Mouse (Mus musculus) kidney, adult 2 months (tissue): Measurements from ENCODE around the gene Cd180. TPM values are rescaled to one million over a fixed set of nuclear protein-coding genes. Genes with fewer than 3 reads are reported as not detected.
A peak's percentile ranks its signal among the peaks of the same experiment; 100 is the strongest.

Experiments used
- DNase-seq: peaks from one replicate; pipeline ENCODE4 v3.0.0; 2021
- H3K27ac ChIP-seq: fragments of 200-500 bp; 2 replicates; pipeline ENCODE4 v1.5.1; 2012; ENCODE audit warnings: low read depth, low read length, control low read depth, inconsistent platforms; ENCODE audit not compliant: insufficient read depth
- H3K27me3 ChIP-seq: fragments of 200-500 bp; replicated peaks from 2 replicates; pipeline ENCODE4 v1.6.1; 2012; ENCODE audit warnings: mild to moderate bottlenecking, moderate library complexity, low read length, inconsistent platforms; ENCODE audit not compliant: control insufficient read depth, insufficient read depth
- H3K36me3 ChIP-seq: fragments of 200-500 bp; 2 replicates; pipeline ENCODE4 v1.6.1; 2012; ENCODE audit warnings: mild to moderate bottlenecking, moderate library complexity, low read length, inconsistent platforms; ENCODE audit not compliant: control insufficient read depth, insufficient read depth
- H3K4me1 ChIP-seq: fragments of 200-500 bp; 2 replicates; pipeline ENCODE4 v1.6.1; 2011; ENCODE audit warnings: low read length; ENCODE audit not compliant: control insufficient read depth, insufficient read depth
- H3K4me3 ChIP-seq: fragments of 200-500 bp; 2 replicates; pipeline ENCODE4 v1.5.1; 2011; ENCODE audit warnings: mild to moderate bottlenecking, low read depth, low read length, control low read depth; ENCODE audit not compliant: insufficient read depth
- CTCF ChIP-seq: fragments of 200-500 bp; conservative IDR thresholded peaks from 2 replicates; pipeline ENCODE4 v1.5.1; 2011; ENCODE audit warnings: low read depth, mild to moderate bottlenecking, control low read depth, low read length, moderate library complexity, mixed read lengths; ENCODE audit not compliant: insufficient read depth, insufficient read length
- POLR2A ChIP-seq: fragments of 200-500 bp; IDR thresholded peaks from one replicate; pipeline ENCODE4 v1.6.1; 2011; ENCODE audit warnings: low read depth, low read length, control low read depth
- WGBS: fragments of 180-500 bp; shearing (Covaris S2); methylation state at CpG from one replicate; pipeline ENCODE4 v1.1.7; 2018; 5-methylcytosine and 5-hydroxymethylcytosine counted together
- polyA plus RNA-seq: library from polyadenylated mRNA; depleted of rRNA; stranded (reverse); fragments of >200 nt; gene quantifications from 2 replicates; pipeline ENCODE4 v1.2.3, GENCODE M21; 2012

Gene Cd180
- polyA plus RNA-seq, 1 experiment: 2.1 TPM

DNA sequence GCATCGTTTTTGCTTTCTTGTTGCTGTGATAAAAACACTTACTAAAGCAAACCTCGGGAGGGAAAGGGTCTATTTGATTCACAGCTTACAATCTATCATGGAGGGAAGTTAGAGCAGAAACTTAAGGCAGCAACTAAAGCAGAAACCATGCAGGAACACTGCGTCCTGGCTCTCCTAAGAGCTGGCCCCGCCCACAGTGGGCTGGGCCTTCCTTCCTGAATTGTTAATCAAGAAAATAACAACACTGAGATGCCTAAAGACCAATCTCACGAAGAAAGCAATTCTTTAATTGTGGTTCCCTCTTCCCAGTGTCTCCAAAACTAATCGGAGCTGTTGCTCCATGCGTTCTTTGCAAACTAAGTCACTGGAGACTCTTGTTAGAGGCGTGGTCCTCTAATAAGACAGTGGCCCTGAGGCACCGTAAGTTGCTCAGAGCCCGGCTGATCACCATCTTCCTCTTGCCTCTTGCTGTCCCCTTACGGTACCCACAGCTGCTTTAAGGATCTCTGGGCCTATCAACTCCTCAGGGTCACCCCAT, 37.1 kb upstream of the Cd180 start:
- DNase-seq: peak; percentile 66
- Histone ChIP-seq H3K4me1 (no peaks in the 10 kb centered on the region), H3K27ac (no peak overlapping the region), H3K36me3 (no peaks in the 10 kb centered on the region), H3K27me3 (no peaks in the 10 kb centered on the region), H3K4me3 (no peak overlapping the region)
- 68% methylated on average over 11 of the region's 11 CpGs for WGBS
- TF ChIP-seq POLR2A: no peak
- TF ChIP-seq CTCF: no peak

DNA sequence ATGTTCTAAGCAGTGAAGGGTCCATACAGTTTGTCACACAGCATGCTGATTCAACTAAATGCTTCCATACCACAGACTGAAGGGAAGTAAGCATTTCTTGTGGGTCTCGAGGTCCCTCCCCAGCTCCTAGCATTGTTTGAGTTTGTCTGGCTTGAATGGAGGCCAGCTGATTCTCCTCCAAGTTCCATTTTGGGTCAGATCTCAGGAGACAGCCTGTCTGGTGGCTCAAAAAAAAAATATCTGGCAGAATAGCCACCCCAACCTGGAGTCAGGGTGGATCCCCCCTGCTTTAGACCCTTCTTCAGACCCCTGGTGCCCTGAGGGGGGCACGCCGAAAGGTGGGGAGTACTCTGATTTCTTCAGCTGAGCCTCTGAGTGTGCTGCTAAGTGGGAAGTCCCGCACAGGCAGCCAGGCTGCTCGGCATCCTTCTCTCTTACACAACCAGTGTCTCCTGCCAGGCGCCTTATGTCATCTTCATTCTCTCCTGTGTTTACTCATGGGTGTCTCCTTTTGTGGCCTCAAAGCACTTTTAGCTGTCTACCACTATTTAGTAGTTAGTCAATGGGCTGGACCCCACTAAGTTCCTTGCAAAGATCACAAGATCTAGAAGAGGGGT, 35.0 kb upstream of the Cd180 start:
- peak; percentile 80 for DNase-seq
- Histone ChIP-seq H3K27ac (peak overlapping the region; percentile 66; the same call in 1 of the 2 replicates), H3K27me3 (no peaks in the 10 kb centered on the region), H3K4me3 (no peak overlapping the region), H3K36me3 (no peaks in the 10 kb centered on the region), H3K4me1 (no peaks in the 10 kb centered on the region)
- TF ChIP-seq CTCF (no peak), POLR2A (no peak)
- 67% methylated on average over 6 of the region's 6 CpGs for WGBS

DNA sequence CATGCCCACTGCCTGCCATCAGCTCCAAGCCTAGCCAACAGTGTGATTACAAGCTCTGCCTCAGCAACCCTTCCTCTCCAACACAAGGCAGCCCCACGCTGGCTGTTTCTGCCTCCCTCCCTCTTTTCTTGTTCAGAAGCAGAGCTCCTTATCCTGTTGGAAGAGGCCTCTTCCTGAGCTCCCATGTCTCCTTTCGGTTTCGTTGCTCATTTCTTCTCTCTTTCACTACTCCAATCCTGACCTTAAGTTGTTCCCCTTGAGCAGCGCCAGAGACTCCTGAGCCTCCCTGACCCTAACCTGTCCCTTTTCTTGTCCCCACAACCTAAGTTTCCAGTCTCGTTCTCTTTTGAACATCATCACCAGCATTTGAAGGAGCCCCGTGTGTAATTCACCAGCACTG, 29.3 kb upstream of the Cd180 start:
- no peak for TF ChIP-seq POLR2A
- no peak for TF ChIP-seq CTCF
- Histone ChIP-seq H3K4me3 (no peak overlapping the region), H3K27me3 (no peaks in the 10 kb centered on the region), H3K4me1 (no peaks in the 10 kb centered on the region), H3K27ac (no peak overlapping the region), H3K36me3 (no peaks in the 10 kb centered on the region)
- no peak for DNase-seq
- 62% methylated on average over 6 of the region's 6 CpGs for WGBS

DNA sequence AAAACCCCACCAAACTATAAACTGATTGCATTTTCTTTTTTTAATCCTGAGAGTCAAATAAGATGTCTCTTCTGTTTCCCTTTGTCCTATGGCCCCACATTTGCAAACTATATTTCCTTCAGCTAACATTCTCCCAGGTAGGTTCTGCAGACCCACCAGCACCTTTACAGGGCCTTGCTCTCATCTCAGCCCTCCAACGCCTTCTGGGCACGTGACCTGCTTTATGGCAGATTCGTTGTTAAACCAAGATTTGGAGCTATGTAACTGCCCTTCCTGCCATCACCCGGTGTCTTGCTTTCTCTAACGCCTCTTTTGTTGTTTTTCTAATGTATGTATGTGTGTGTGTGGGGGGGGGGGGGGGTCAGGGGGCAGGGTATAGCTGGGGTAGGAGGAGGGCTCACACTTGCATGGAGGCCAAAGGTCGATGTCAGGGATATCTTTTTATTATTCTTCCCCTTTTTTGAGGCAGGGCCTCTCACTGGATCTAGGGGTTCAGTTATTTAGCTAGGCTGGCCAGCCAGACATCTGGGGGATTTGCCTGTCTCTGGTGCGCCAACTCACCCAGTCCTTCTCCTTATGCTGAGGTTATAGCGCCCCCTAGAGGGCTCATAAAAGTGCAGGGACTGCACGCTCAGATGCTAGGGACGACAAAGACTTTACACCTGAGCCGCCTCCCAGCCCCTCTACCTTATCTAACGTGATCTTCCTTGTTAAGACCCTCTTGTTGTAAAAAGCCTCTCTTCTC, 28.3 kb upstream of the Cd180 start:
- H3K4me1 ChIP-seq: no peaks in the 10 kb centered on the region
- H3K27ac ChIP-seq: no peak overlapping the region
- no peak for TF ChIP-seq POLR2A
- TF ChIP-seq CTCF: peak; percentile 55
- WGBS: 69% methylated on average over 12 of the region's 12 CpGs
- H3K27me3 ChIP-seq: no peaks in the 10 kb centered on the region
- no peaks in the 10 kb centered on the region for H3K36me3 ChIP-seq
- H3K4me3 ChIP-seq: no peak overlapping the region
- no peak for DNase-seq

DNA sequence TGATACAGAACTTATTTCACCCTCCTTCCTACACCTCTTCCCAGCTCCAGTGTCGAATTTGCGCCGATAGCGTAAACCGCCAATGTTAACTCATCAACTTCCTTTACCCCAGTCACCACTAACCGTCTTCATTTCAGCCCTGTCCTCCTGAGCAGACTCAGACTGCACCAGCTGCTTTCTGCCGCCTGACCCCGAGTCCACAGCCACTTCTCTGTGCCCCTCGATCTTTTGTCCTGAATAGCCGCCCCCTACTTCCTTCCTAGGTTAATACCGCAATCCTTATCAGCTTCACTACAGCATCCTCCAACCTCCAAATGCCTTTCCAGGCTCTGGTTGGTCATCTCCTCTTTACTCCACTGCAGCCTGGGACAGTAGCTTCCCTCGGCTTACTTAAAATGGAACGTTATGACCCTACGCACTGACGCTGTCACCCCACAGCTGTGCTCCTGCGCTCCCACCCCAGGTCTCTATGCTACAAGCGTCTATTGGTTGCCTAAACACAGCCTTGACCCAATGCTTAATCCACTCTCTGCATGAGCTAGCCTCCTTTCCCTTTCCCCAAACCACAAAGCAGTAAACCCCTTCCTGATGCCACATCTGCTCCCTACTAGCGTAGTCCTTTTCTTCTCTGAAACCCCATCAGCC, 27.6 kb upstream of the Cd180 start:
- Histone ChIP-seq H3K27ac (no peak overlapping the region), H3K27me3 (no peaks in the 10 kb centered on the region), H3K4me3 (no peak overlapping the region), H3K4me1 (0 out of 2 replicates have a peak, but pooled peaks cover 3% of the 10 kb centered on the region), H3K36me3 (no peaks in the 10 kb centered on the region)
- WGBS: 53% methylated on average over 18 of the region's 18 CpGs
- no peak for DNase-seq
- no peak for TF ChIP-seq CTCF
- TF ChIP-seq POLR2A: no peak

DNA sequence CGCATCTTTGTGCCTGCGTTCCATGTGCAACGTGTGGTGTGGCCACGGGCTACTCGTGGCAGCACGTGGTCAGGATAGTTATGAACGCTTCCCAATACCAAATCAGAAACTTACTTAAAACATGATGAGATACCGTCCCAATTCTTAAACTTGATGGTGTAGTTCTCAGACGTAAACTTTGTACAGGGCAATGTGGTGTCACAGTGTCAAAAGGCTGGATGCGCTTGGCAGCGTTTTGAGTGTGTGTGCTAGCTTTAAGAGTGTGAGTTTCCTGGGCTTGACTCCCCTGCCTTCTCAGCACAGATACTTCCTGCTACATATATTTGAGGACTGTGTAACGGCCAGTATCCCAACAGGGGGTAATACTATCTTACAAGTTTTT, 27.1 kb upstream of the Cd180 start:
- no peak for TF ChIP-seq POLR2A
- no peak for TF ChIP-seq CTCF
- 83% methylated on average over 12 of the region's 12 CpGs for WGBS

DNA sequence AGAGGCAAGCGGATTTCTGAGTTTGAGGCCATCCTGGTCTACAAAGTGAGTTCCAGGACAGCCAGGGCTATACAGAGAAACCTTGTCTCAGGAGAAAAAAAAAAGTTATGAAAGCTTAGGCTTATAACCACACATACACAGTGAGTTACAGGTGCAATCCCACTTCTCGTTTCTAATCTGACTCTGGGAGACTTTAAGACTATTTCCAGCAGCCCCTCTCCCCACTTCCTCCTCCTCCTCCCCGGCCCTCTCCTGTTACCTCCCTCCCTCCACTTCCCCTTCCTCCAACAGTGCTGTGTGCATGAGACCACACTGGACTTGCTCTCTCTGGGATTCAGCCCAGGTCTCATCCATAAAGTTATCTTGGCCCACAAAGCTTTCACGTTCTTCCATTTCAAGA, 26.6 kb upstream of the Cd180 start:
- Histone ChIP-seq H3K36me3 (no peaks in the 10 kb centered on the region), H3K27ac (no peak overlapping the region), H3K4me3 (no peak overlapping the region), H3K27me3 (no peaks in the 10 kb centered on the region), H3K4me1 (0 out of 2 replicates have a peak, but pooled peaks cover 3% of the 10 kb centered on the region)
- WGBS: 77% methylated on average over 4 of the region's 4 CpGs
- no peak for DNase-seq
- no peak for TF ChIP-seq CTCF
- TF ChIP-seq POLR2A: no peak

More for the DNA sequence above, 27.1 kb upstream of the Cd180 start:
- Histone ChIP-seq H3K4me3 (no peak overlapping the region), H3K27ac (no peak overlapping the region), H3K4me1 (0 out of 2 replicates have a peak, but pooled peaks cover 3% of the 10 kb centered on the region), H3K36me3 (no peaks in the 10 kb centered on the region), H3K27me3 (no peaks in the 10 kb centered on the region)
- DNase-seq: no peak
